Mouse (Mus musculus) lung, postnatal 0 days (tissue): ENCODE results near the gene Aen.

Source experiments
- CTCF ChIP-seq: IDR thresholded peaks from 2 replicates; pipeline ENCODE4 v1.5.1; 2016; ENCODE audit warnings: antibody characterized with exemption, mild to moderate bottlenecking
- EP300 ChIP-seq: IDR thresholded peaks from 2 replicates; pipeline ENCODE4 v1.6.1; 2016; ENCODE audit warnings: antibody characterized with exemption, mild to moderate bottlenecking, control low read depth

GRCm38 (mm10) chr7:78872366-78872765 is 23.3 kb upstream of the Aen start:
- TF ChIP-seq CTCF: no peak
- no peak for TF ChIP-seq EP300
